Mouse (Mus musculus) hindbrain, embryonic 12.5 days (tissue): Measurements from ENCODE around the gene Pkp4. TPM values are rescaled to one million over a fixed set of nuclear protein-coding genes. Genes with fewer than 3 reads are reported as not detected.

ENCODE experiments used
- ATAC-seq: fragments of 200-750 bp; cut with Nextera tagmentation; 2 replicates; pipeline ENCODE4 v1.8.0; 2017; ENCODE audit warnings: moderate TSS enrichment; ENCODE audit not compliant: low FRiP score
- H3K27ac ChIP-seq: fragments of 300-500 bp; sonication (generic); 2 replicates; pipeline ENCODE4 v1.5.1; 2016; ENCODE audit warnings: mild to moderate bottlenecking
- H3K27me3 ChIP-seq: fragments of 300-500 bp; sonication (generic); 2 replicates; pipeline ENCODE4 v1.6.1; 2016; ENCODE audit warnings: mild to moderate bottlenecking
- H3K36me3 ChIP-seq: fragments of 300-500 bp; sonication (generic); 2 replicates; pipeline ENCODE4 v1.6.1; 2016; ENCODE audit warnings: mild to moderate bottlenecking
- H3K4me1 ChIP-seq: fragments of 300-500 bp; sonication (generic); 2 replicates; pipeline ENCODE4 v1.6.1; 2016
- H3K4me2 ChIP-seq: fragments of 300-500 bp; sonication (generic); replicated peaks from 2 replicates; pipeline ENCODE4 v1.6.1; 2016; ENCODE audit warnings: mild to moderate bottlenecking
- H3K4me3 ChIP-seq: fragments of 300-500 bp; sonication (generic); 2 replicates; pipeline ENCODE4 v1.5.1; 2016; ENCODE audit warnings: mild to moderate bottlenecking
- H3K9ac ChIP-seq: fragments of 300-500 bp; sonication (generic); 2 replicates; pipeline ENCODE4 v1.6.1; 2016; ENCODE audit warnings: mild to moderate bottlenecking, moderate library complexity
- H3K9me3 ChIP-seq: fragments of 300-500 bp; sonication (generic); replicated peaks from 2 replicates; pipeline ENCODE4 v1.6.1; 2016; ENCODE audit warnings: mild to moderate bottlenecking
- WGBS: fragments of 180-500 bp; shearing (Covaris S2); methylation state at CpG from one replicate; pipeline ENCODE4 v1.1.7; 2016; 5-methylcytosine and 5-hydroxymethylcytosine counted together
- polyA plus RNA-seq: library from polyadenylated mRNA; unstranded; fragments of >200 nt; fragmentation: Nextera tagmentation; extraction: Ambion mirVana; gene quantifications from 2 replicates; pipeline ENCODE4 v1.2.1, GENCODE M21; 2016

Gene Pkp4
- 16.4 and 20.0 TPM in 2 replicates for polyA plus RNA-seq

- under 1% methylated on average over 37 of the region's 37 CpGs for WGBS
- ATAC-seq: peak; percentile 98
Measured at GRCm38 (mm10) chr2:59160605-59160963, at the start of gene Pkp4, which contains the start of gene Ccdc148. Gene Pkp4 (plus strand): TSS chr2:59160850. Gene Ccdc148 (minus strand): TSS chr2:59160683.

GRCm38 (mm10) chr2:59129023-59129422 is 31.6 kb upstream of the Pkp4 start:
- H3K27ac ChIP-seq: no peak overlapping the region
- H3K4me2 ChIP-seq: no peak overlapping the region
- no peaks in the 10 kb centered on the region for H3K9me3 ChIP-seq
- no peak overlapping the region for H3K4me3 ChIP-seq
- no peak overlapping the region for H3K9ac ChIP-seq
- 89% methylated on average over 7 of the region's 7 CpGs for WGBS
- no peaks in the 10 kb centered on the region for H3K36me3 ChIP-seq
- ATAC-seq: no peak
- 0 out of 2 replicates have a peak, but pooled peaks cover 2% of the 10 kb centered on the region for H3K4me1 ChIP-seq
- H3K27me3 ChIP-seq: no peaks in the 10 kb centered on the region

More at GRCm38 (mm10) chr2:59160605-59160963, at the start of gene Pkp4, which contains the start of gene Ccdc148:
- H3K27me3 ChIP-seq: no peaks in the 10 kb centered on the region
- peaks cover 20% of the 10 kb centered on the region for H3K4me1 ChIP-seq
- H3K4me3 ChIP-seq: peak within 1 kb of the TSS; percentile 89
- H3K9me3 ChIP-seq: no peaks in the 10 kb centered on the region
- no peaks in the 10 kb centered on the region for H3K36me3 ChIP-seq
- peak within 1 kb of the TSS; percentile 83 for H3K9ac ChIP-seq
- peak within 1 kb of the TSS; percentile 86 for H3K27ac ChIP-seq
- peak within 1 kb of the TSS; percentile 69 for H3K4me2 ChIP-seq

DNA sequence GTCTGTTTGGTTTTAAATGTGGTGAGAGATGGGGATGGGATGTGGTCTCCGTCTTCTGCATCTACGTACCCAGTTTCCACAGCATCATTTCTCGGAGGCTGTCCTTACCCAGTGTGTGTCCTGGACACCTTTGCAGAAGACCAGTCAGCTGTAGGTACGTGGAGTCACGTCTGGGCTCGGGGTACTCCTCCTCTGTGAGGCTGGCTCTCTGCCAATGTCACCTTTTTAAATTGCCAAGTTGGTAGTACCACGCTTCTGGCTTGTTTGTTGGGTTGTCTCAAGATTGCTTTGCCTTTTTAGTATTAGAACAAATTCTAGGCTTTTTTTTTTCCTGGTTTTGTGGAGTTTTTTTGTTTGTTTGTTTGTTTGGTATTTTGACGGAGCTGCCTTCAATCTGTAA is 30.8 kb upstream of the Pkp4 start:
- Histone ChIP-seq H3K36me3 (no peaks in the 10 kb centered on the region), H3K4me1 (0 out of 2 replicates have a peak, but pooled peaks cover 2% of the 10 kb centered on the region), H3K9me3 (no peaks in the 10 kb centered on the region), H3K9ac (no peak overlapping the region), H3K27ac (no peak overlapping the region), H3K4me3 (no peak overlapping the region), H3K4me2 (no peak overlapping the region), H3K27me3 (no peaks in the 10 kb centered on the region)
- 90% methylated on average over 8 of the region's 8 CpGs for WGBS
- ATAC-seq: no peak

DNA sequence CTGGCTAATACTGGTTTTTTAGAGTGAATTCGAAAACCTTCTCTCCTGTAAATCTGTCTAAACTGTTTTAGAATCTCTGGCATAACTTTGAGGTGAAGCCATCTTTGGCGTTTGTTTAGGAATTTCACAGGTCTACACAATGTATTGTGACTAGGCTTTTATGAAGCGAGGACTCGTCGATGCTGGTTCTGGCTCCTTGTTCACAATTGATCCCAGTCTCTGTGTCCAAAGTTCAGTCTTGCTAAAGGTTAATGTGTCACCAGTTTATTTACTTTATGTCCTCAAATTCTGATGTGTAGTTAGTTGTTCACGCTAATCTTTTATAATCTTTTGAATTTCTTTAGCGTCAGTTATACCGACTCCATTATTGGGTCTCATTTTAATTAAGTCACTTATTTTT is 29.6 kb upstream of the Pkp4 start:
- no peak overlapping the region for H3K4me3 ChIP-seq
- H3K27ac ChIP-seq: no peak overlapping the region
- 0 out of 2 replicates have a peak, but pooled peaks cover 2% of the 10 kb centered on the region for H3K4me1 ChIP-seq
- H3K27me3 ChIP-seq: no peaks in the 10 kb centered on the region
- H3K36me3 ChIP-seq: no peaks in the 10 kb centered on the region
- no peak for ATAC-seq
- no peaks in the 10 kb centered on the region for H3K9me3 ChIP-seq
- no peak overlapping the region for H3K4me2 ChIP-seq
- no peak overlapping the region for H3K9ac ChIP-seq
- 91% methylated on average over 8 of the region's 8 CpGs for WGBS

GRCm38 (mm10) chr2:59155428-59155827 is 5.2 kb upstream of the Pkp4 start:
- ATAC-seq: no peak
- no peak overlapping the region for H3K4me2 ChIP-seq
- no peaks in the 10 kb centered on the region for H3K9me3 ChIP-seq
- no peaks in the 10 kb centered on the region for H3K27me3 ChIP-seq
- H3K4me1 ChIP-seq: peaks cover 4% of the 10 kb centered on the region
- H3K27ac ChIP-seq: no peak overlapping the region
- H3K36me3 ChIP-seq: no peaks in the 10 kb centered on the region
- no peak overlapping the region for H3K4me3 ChIP-seq
- H3K9ac ChIP-seq: no peak overlapping the region

DNA sequence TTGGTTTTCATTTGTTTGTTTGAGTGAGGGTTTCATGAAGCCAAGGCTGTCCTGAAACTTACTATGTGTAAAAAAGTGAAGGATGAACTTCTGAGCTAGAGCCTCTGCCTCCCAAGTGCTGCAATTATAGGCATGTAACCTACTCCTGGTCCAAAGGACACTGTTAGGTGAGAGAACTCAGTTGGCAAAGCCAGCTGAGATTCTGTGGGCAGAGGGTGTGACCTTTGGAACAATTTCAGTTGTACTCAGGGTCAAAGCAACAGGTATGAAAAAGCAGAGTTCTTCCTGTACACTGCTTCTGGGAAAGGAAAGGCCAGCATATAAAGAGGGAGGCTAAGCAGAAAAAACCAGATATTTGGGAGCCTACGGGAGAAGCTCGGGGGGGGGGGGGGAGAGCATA is 2.5 kb upstream of the Pkp4 start:
- H3K4me3 ChIP-seq: no peak overlapping the region
- no peak overlapping the region for H3K27ac ChIP-seq
- WGBS: 55% methylated on average over 2 of the region's 2 CpGs

DNA sequence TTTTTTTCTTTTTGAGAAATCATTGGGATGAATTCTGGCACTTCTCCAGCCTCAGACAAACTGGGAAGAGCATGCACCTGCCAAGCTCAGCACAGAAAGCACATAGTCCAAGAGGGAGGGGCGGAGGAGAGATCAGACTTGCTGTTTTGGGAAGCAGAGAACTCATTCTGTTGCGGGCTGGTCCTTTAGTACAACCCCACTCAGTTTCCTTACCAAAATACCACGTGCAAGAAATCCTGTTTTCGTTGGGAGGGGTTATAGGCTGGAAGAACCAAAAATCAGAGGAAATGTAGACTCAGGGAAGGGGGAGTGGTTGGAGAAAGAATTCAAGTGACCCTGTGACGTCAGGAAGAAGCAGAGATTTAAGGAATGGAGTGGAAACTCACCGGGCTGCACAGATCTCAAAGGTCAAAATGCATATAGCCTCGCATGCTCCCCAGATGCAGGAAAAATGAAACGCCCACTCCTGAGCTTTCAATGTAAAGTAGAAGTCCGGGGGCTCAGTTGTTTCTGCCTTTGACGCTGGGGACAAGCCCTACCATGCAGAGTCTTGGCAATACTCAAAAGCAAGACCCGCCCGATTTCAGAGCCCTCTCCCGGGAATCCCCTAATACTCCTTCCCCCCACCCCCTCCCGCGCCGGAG is 567 bp upstream of the Pkp4 start:
- Histone ChIP-seq H3K4me3 (peak overlapping the region; percentile 89), H3K27me3 (no peaks in the 10 kb centered on the region), H3K9me3 (no peaks in the 10 kb centered on the region), H3K36me3 (no peaks in the 10 kb centered on the region), H3K27ac (peak overlapping the region; percentile 37), H3K9ac (peak overlapping the region; percentile 50), H3K4me1 (peaks cover 20% of the 10 kb centered on the region), H3K4me2 (peak overlapping the region; percentile 69)
- under 1% methylated on average over 16 of the region's 16 CpGs for WGBS
- no peak; the same call in 1 of the 2 replicates for ATAC-seq

More for the DNA sequence above, 2.5 kb upstream of the Pkp4 start:
- peaks cover 15% of the 10 kb centered on the region for H3K4me1 ChIP-seq
- H3K9ac ChIP-seq: no peak overlapping the region
- H3K9me3 ChIP-seq: no peaks in the 10 kb centered on the region
- no peaks in the 10 kb centered on the region for H3K27me3 ChIP-seq
- H3K36me3 ChIP-seq: no peaks in the 10 kb centered on the region
- ATAC-seq: no peak
- no peak overlapping the region for H3K4me2 ChIP-seq

DNA sequence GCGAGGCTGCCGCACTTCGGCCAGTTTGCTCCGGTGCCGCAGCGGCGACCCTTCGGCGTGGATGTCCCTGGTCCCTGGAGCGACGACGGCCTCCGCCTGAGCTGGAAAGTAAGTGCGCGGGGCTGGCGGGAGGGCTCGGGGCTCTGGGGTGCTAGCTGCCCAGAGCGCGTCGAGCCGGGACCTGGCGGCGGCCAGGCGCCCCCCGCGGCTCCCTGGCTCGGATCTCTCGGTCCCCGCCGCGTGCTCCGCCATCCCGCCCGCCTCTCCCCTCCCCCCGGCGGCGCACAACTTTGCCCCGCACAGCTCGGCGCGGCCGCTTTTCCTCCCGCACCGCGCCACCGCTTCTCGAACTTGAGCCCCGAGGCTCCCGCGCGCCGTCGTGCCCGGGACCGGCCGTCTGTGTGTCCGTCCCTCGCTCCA is 381 bp downstream of the Pkp4 start:
- peak overlapping the region; percentile 86 for H3K27ac ChIP-seq
- H3K4me2 ChIP-seq: peak overlapping the region; percentile 69
- peak overlapping the region; percentile 89 for H3K4me3 ChIP-seq
- no peaks in the 10 kb centered on the region for H3K36me3 ChIP-seq
- no peaks in the 10 kb centered on the region for H3K9me3 ChIP-seq
- H3K27me3 ChIP-seq: no peaks in the 10 kb centered on the region
- H3K4me1 ChIP-seq: peaks cover 20% of the 10 kb centered on the region
- H3K9ac ChIP-seq: peak overlapping the region; percentile 83
- WGBS: 1% methylated on average over 33 of the region's 58 CpGs
- peak; percentile 74 for ATAC-seq

DNA sequence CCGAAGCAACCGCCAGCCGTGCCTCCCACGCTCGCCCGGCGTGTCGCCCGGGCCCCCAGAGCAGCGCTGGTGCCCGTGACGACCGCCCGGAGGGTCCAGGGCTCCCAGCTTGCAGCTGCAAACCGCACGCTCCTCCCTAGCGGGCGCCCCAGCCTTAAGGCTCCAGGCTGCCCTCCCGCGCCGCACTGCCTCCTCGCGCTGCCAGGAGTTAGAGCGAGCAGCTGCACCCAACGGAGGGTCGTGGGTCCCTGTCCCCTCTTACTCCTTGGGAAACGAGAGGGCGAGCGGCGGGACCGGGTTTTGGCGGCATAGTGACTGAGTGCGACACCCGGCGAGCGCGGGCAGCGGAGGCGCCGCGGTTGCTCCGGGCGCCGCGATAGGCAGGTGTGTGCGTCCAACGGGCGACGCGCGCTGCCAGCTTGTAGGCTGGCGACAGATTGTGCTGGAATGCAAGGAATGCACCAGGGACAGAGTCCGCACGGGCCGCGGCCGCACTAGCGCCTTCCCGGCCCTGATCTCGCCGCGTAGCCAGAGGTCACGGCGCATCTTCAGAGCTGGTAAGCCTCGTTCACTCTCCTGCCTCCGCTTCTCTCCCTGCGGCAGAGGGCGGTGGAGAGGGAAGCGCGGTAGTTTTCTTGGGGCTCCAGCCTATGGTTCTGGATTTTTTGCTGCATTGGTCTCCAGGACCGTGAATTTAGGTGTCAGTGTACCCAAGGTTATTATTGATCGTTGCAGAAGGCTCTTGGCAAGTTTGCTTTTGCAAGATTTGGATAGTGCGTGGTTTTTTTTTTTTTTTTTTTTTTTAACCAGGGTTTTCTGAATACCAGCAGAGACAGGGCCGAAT is 1.0 kb downstream of the Pkp4 start:
- WGBS: 2% methylated on average over 72 of the region's 74 CpGs
- peak overlapping the region; percentile 89 for H3K4me3 ChIP-seq
- peaks cover 20% of the 10 kb centered on the region for H3K4me1 ChIP-seq

GRCm38 (mm10) chr2:59162285-59162600 is 1.6 kb downstream of the Pkp4 start:
- H3K9me3 ChIP-seq: no peaks in the 10 kb centered on the region
- 37% methylated on average over 8 of the region's 8 CpGs for WGBS
- H3K36me3 ChIP-seq: no peaks in the 10 kb centered on the region
- H3K9ac ChIP-seq: peak overlapping the region; percentile 83
- no peak overlapping the region; the same call in 1 of the 2 replicates for H3K27ac ChIP-seq
- peaks cover 20% of the 10 kb centered on the region for H3K4me1 ChIP-seq
- no peaks in the 10 kb centered on the region for H3K27me3 ChIP-seq
- ATAC-seq: no peak
- H3K4me3 ChIP-seq: peak overlapping the region; percentile 89
- peak overlapping the region; percentile 69 for H3K4me2 ChIP-seq

More for the DNA sequence above, 1.0 kb downstream of the Pkp4 start:
- ATAC-seq: peak; percentile 78
- H3K36me3 ChIP-seq: no peaks in the 10 kb centered on the region
- H3K4me2 ChIP-seq: peak overlapping the region; percentile 69
- H3K9ac ChIP-seq: peak overlapping the region; percentile 83
- H3K27me3 ChIP-seq: no peaks in the 10 kb centered on the region
- peak overlapping the region; percentile 86 for H3K27ac ChIP-seq
- H3K9me3 ChIP-seq: no peaks in the 10 kb centered on the region

DNA sequence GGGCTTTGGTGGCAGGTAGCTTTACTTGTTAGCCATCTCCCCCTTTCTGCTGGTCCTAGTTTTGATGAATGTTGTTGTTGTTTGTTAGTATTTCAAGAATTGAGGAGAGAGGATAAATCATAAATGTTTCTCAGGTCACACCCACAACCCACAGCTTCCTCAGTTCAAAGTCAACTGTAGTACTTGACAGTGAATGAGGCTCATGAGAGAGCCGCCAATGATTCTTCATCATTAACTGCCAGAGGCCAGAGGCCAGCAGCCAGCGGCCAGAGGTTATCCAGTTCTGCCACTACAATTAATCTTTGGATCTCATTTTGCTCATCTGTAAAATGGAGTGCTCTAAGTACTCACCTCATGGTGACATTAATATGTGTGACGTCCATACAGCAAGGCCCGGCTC is 6.3 kb downstream of the Pkp4 start:
- ATAC-seq: no peak
- no peak overlapping the region for H3K4me3 ChIP-seq
- no peaks in the 10 kb centered on the region for H3K27me3 ChIP-seq
- H3K4me1 ChIP-seq: peaks cover 14% of the 10 kb centered on the region
- no peaks in the 10 kb centered on the region for H3K9me3 ChIP-seq
- 84% methylated on average over 4 of the region's 4 CpGs for WGBS
- no peak overlapping the region for H3K27ac ChIP-seq
- H3K9ac ChIP-seq: no peak overlapping the region
- H3K4me2 ChIP-seq: no peak overlapping the region
- H3K36me3 ChIP-seq: no peaks in the 10 kb centered on the region

DNA sequence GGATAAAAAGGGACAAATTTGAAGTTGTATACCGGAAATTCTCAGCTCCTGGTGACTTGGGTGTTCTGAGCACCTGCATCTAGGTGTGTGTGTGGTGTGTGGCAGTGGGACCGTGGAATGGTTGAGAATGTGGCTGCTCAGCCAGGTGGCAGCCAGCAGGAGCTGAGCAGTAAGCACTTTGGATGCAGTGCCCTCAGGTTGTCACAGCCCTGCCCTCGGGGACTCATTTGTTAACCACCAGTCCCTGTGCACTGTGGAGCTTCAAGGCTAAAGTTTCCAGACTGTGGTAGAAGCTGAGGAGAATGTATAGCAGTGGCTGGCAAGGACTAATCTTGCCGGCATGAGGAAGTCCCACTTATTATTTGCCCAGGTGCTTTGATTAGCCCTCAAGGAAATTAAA is 7.2 kb downstream of the Pkp4 start:
- Histone ChIP-seq H3K9ac (no peak overlapping the region), H3K36me3 (no peaks in the 10 kb centered on the region), H3K9me3 (no peaks in the 10 kb centered on the region), H3K27me3 (no peaks in the 10 kb centered on the region), H3K4me1 (peaks cover 8% of the 10 kb centered on the region), H3K4me2 (no peak overlapping the region), H3K4me3 (no peak overlapping the region), H3K27ac (no peak overlapping the region)
- 88% methylated on average over 4 of the region's 4 CpGs for WGBS
- no peak for ATAC-seq
